Mouse (Mus musculus) liver, postnatal 0 days (tissue): ENCODE measurements around the gene Hnrnph3.

Experiments used
- CTCF ChIP-seq: sonication (generic); IDR thresholded peaks from 2 replicates; pipeline ENCODE4 v1.5.1; 2016; ENCODE audit warnings: antibody characterized with exemption, low read depth
- EP300 ChIP-seq: IDR thresholded peaks from 2 replicates; pipeline ENCODE4 v1.6.1; 2016; ENCODE audit warnings: antibody characterized with exemption, low read depth, mild to moderate bottlenecking

DNA sequence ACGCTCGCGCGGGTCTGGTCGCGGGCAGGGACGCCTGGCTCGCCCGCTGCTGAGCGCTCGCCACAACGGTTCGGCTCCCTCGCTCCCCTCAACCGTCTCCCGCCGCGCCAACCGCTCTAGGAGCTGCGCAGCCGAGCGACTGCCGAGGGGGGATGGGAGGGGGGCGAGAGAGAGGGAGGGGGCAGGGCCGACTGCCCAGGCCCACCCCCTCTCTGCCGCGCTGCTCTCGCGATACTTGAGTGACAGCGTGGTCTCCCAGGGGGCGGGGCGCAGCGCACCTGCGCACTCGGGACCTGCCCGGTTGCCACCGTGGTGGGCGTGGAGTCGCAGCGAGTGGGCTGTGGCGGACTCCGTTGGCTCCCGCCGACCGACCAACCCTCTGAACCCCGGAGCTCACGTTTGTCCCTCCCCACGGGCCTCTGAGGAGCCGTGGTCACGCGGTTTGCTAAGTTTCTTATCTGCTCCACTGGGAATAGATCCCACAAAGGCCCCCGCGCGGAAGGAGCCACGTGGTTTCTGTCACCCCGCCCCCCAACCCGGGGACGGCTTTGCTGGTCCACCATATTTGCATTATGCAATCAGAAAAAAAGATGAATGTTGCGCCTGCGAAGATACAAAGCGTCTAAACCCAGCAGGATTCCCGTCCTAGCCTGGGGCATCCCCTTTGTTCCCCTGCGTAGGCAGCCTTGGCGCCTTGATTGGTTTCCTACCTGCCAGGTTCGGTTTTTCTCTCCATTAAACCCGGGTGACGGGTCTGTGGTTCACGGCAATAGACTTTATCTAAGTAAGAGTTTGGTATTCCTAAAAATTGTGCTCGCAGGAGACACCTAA, at the start of gene Hnrnph3, which contains the start of gene Pbld2:
- no peak for TF ChIP-seq CTCF
- TF ChIP-seq EP300 = peak; percentile 63; the same call in 1 of the 2 replicates
